Mouse (Mus musculus) CH12.LX (cell line): Measurements from ENCODE around the gene Arhgap44.
A peak's percentile ranks its signal among the peaks of the same experiment; 100 is the strongest.

ENCODE experiments used
- CHD1 ChIP-seq: IDR thresholded peaks from 2 replicates; pipeline ENCODE4 v1.6.1; 2012; ENCODE audit warnings: low read depth, low read length, improper control_type of control experiment, inconsistent platforms
- CHD2 ChIP-seq: IDR thresholded peaks from 2 replicates; pipeline ENCODE4 v1.6.1; 2011; ENCODE audit warnings: low read length, improper control_type of control experiment
- CTCF ChIP-seq, 2 experiments: IDR thresholded peaks in 1 of 2; conservative IDR thresholded peaks in 1 of 2; 2 replicates each; pipeline ENCODE4 v1.5.1; 2011 to 2012; ENCODE audit warnings: low read depth in 2 of 2, low read length in 2 of 2, improper control_type of control experiment in 1 of 2, inconsistent platforms in 1 of 2, mild to moderate bottlenecking in 1 of 2, moderate library complexity in 1 of 2
- EP300 ChIP-seq: IDR thresholded peaks from 2 replicates; pipeline ENCODE4 v1.6.1; 2011; ENCODE audit warnings: low read length, improper control_type of control experiment
- JUND ChIP-seq: conservative IDR thresholded peaks from 2 replicates; pipeline ENCODE4 v1.6.1; 2011; ENCODE audit warnings: low read depth, low read length, improper control_type of control experiment
- POLR2A ChIP-seq: IDR thresholded peaks from 2 replicates; pipeline ENCODE4 v1.6.1; 2011; ENCODE audit warnings: low read depth, mild to moderate bottlenecking, improper control_type of control experiment, low read length
- POLR2AphosphoS2 ChIP-seq: IDR thresholded peaks from 2 replicates; pipeline ENCODE4 v1.6.1; 2011; ENCODE audit warnings: low read depth, low read length, improper control_type of control experiment
- TCF12 ChIP-seq: IDR thresholded peaks from 2 replicates; pipeline ENCODE4 v1.6.1; 2014; ENCODE audit warnings: low read depth, mild to moderate bottlenecking, inconsistent platforms, low read length, improper control_type of control experiment
- UBTF ChIP-seq: IDR thresholded peaks from 2 replicates; pipeline ENCODE4 v1.6.1; 2012; ENCODE audit warnings: low read depth, mild to moderate bottlenecking, inconsistent platforms, low read length, improper control_type of control experiment, moderate library complexity
- ZNF384 ChIP-seq: IDR thresholded peaks from 2 replicates; pipeline ENCODE4 v1.6.1; 2012; ENCODE audit warnings: low read depth, low read length, improper control_type of control experiment, inconsistent platforms

DNA sequence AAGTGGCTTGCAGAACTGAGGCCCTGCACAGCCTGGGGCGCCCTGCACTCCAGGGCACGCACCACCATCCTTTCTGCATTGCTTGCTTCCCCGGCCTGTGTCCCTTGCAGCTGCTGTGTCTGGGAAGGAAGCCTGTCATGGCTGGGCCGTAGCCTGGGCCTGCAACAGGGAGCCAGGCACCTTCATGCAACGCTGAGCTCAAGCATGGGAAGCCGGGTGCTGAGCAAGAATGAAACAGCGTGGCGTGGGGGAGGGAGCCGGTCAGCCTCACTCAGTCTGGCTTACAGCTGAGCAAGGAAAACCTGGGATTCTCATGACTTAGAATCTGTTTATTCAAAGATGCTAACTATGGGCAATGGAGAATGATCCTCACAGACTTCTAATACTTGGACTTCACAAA, 36.2 kb downstream of the Arhgap44 start:
- TF ChIP-seq EP300 = peak; percentile 39; the same call in 1 of the 2 replicates
- TF ChIP-seq CTCF (conservative IDR thresholded peaks at IDR 0.05 in 1 of 2, IDR thresholded peaks at IDR 0.05 in 1 of 2; ENCODE audit: low read depth in 2 of 2, low read length in 2 of 2) = no peak
- no peak for TF ChIP-seq ZNF384
- TF ChIP-seq CHD1 = no peak
- no peak for TF ChIP-seq CHD2
- no peak; the same call in 1 of the 2 replicates for TF ChIP-seq TCF12
- TF ChIP-seq POLR2A = no peak
- TF ChIP-seq JUND = no peak
- no peak for TF ChIP-seq POLR2AphosphoS2
- no peak for TF ChIP-seq UBTF
